Mouse (Mus musculus): ENCODE results near the gene Tcn2. TPM values are rescaled to one million over a fixed set of nuclear protein-coding genes. Genes with fewer than 3 reads are reported as not detected.

The Tcn2 gene
- polyA plus RNA-seq, 1 experiment from 2014 or later, result 21.1 TPM

GRCm38 (mm10) chr11:3895458-3895857 lies 36.5 kb downstream of the Tcn2 start:
- Histone ChIP-seq H3K4me2 (peak overlapping the region; percentile 95), H3K4me3 (ENCODE audit: low read depth, low read length) (peak overlapping the region; percentile 55), H3K27ac (ENCODE audit: low read depth, low read length) (peak overlapping the region; percentile 66), H3K27me3 (replicated peaks; ENCODE audit: control insufficient read depth, insufficient read depth, low read length) (no peaks in the 10 kb centered on the region), H3K4me1 (replicated peaks; ENCODE audit: control insufficient read depth, insufficient read depth, low read length) (peaks cover 3% of the 10 kb centered on the region), H3K9me3 (ENCODE audit: control insufficient read depth, low read length) (no peaks in the 10 kb centered on the region), H3K9ac (ENCODE audit: low read depth, low read length) (peak overlapping the region; percentile 67), H3K36me3 (ENCODE audit: control insufficient read depth, insufficient read depth, low read length) (no peaks in the 10 kb centered on the region)
- 4% methylated on average over 10 of the region's 10 CpGs for WGBS
- ATAC-seq (replicated peaks; ENCODE audit: low FRiP score) (no peak), DNase-seq (ENCODE audit: low spot score) (no peak)

GRCm38 (mm10) chr11:3894406-3895281 lies 37.3 kb downstream of the Tcn2 start, which contains the start of the genes 4921536K21Rik and Dusp18:
Gene 4921536K21Rik (minus strand): TSS chr11:3895098.
Gene Dusp18 (plus strand): TSS chr11:3895240.
- no peaks in the 10 kb centered on the region for H3K27me3 ChIP-seq (replicated peaks; ENCODE audit: control insufficient read depth, insufficient read depth, low read length)
- peak within 1 kb of the TSS; percentile 66 for H3K27ac ChIP-seq (ENCODE audit: low read depth, low read length)
- peaks cover 3% of the 10 kb centered on the region for H3K4me1 ChIP-seq (replicated peaks; ENCODE audit: control insufficient read depth, insufficient read depth, low read length)
- ATAC-seq (replicated peaks; ENCODE audit: low FRiP score), result peak; percentile 98
- no peaks in the 10 kb centered on the region for H3K9me3 ChIP-seq (ENCODE audit: control insufficient read depth, low read length)
- 3% methylated on average over 46 of the region's 46 CpGs for WGBS
- peak; percentile 94 for DNase-seq (ENCODE audit: low spot score)
- no peaks in the 10 kb centered on the region for H3K36me3 ChIP-seq (ENCODE audit: control insufficient read depth, insufficient read depth, low read length)
- H3K4me2 ChIP-seq, result peak within 1 kb of the TSS; percentile 95
- peak within 1 kb of the TSS; percentile 67 for H3K9ac ChIP-seq (ENCODE audit: low read depth, low read length)
- peak within 1 kb of the TSS; percentile 55 for H3K4me3 ChIP-seq (ENCODE audit: low read depth, low read length)

- ATAC-seq (replicated peaks; ENCODE audit: low FRiP score) (no peak), DNase-seq (ENCODE audit: low spot score) (no peak)
- Histone ChIP-seq H3K27me3 (replicated peaks; ENCODE audit: control insufficient read depth, insufficient read depth, low read length) (no peaks in the 10 kb centered on the region), H3K4me2 (peak overlapping the region; percentile 95; the same call in 1 of the 2 replicates), H3K27ac (ENCODE audit: low read depth, low read length) (no peak overlapping the region), H3K36me3 (ENCODE audit: control insufficient read depth, insufficient read depth, low read length) (no peaks in the 10 kb centered on the region), H3K9me3 (ENCODE audit: control insufficient read depth, low read length) (no peaks in the 10 kb centered on the region), H3K4me3 (ENCODE audit: low read depth, low read length) (no peak overlapping the region), H3K9ac (ENCODE audit: low read depth, low read length) (no peak overlapping the region), H3K4me1 (replicated peaks; ENCODE audit: control insufficient read depth, insufficient read depth, low read length) (peaks cover 3% of the 10 kb centered on the region)
- 74% methylated on average over 6 of the region's 6 CpGs for WGBS
Measured at GRCm38 (mm10) chr11:3893970-3894369, 38.0 kb downstream of the Tcn2 start.

GRCm38 (mm10) chr11:3887331-3887730 lies 44.6 kb downstream of the Tcn2 start:
- DNase-seq (ENCODE audit: low spot score) (no peak), ATAC-seq (replicated peaks; ENCODE audit: low FRiP score) (peak; percentile 94)
- 58% methylated on average over 5 of the region's 5 CpGs for WGBS
- Histone ChIP-seq H3K27me3 (replicated peaks; ENCODE audit: control insufficient read depth, insufficient read depth, low read length) (no peaks in the 10 kb centered on the region), H3K36me3 (ENCODE audit: control insufficient read depth, insufficient read depth, low read length) (no peaks in the 10 kb centered on the region), H3K9ac (ENCODE audit: low read depth, low read length) (no peak overlapping the region), H3K4me1 (replicated peaks; ENCODE audit: control insufficient read depth, insufficient read depth, low read length) (peaks cover 3% of the 10 kb centered on the region; the same call in 1 of the 2 replicates), H3K27ac (ENCODE audit: low read depth, low read length) (no peak overlapping the region), H3K4me3 (ENCODE audit: low read depth, low read length) (no peak overlapping the region), H3K4me2 (no peak overlapping the region), H3K9me3 (ENCODE audit: control insufficient read depth, low read length) (no peaks in the 10 kb centered on the region)

GRCm38 (mm10) chr11:3883711-3884110 lies 48.2 kb downstream of the Tcn2 start:
- WGBS, result 73% methylated on average over 3 of the region's 3 CpGs
- ATAC-seq (replicated peaks; ENCODE audit: low FRiP score), result no peak
- Histone ChIP-seq H3K4me1 (replicated peaks; ENCODE audit: control insufficient read depth, insufficient read depth, low read length) (peaks cover 3% of the 10 kb centered on the region; the same call in 1 of the 2 replicates), H3K9ac (ENCODE audit: low read depth, low read length) (no peak overlapping the region), H3K27ac (ENCODE audit: low read depth, low read length) (no peak overlapping the region), H3K36me3 (ENCODE audit: control insufficient read depth, insufficient read depth, low read length) (no peaks in the 10 kb centered on the region), H3K9me3 (ENCODE audit: control insufficient read depth, low read length) (no peaks in the 10 kb centered on the region), H3K27me3 (replicated peaks; ENCODE audit: control insufficient read depth, insufficient read depth, low read length) (0 out of 2 replicates have a peak, but pooled peaks cover 3% of the 10 kb centered on the region), H3K4me3 (ENCODE audit: low read depth, low read length) (no peak overlapping the region), H3K4me2 (no peak overlapping the region)
- no peak for DNase-seq (ENCODE audit: low spot score)

GRCm38 (mm10) chr11:3879836-3880235 lies 52.1 kb downstream of the Tcn2 start:
- H3K9ac ChIP-seq (ENCODE audit: low read depth, low read length), result no peak overlapping the region
- H3K36me3 ChIP-seq (ENCODE audit: control insufficient read depth, insufficient read depth, low read length), result no peaks in the 10 kb centered on the region
- no peak overlapping the region for H3K4me2 ChIP-seq
- H3K9me3 ChIP-seq (ENCODE audit: control insufficient read depth, low read length), result no peaks in the 10 kb centered on the region
- H3K27me3 ChIP-seq (replicated peaks; ENCODE audit: control insufficient read depth, insufficient read depth, low read length), result 0 out of 2 replicates have a peak, but pooled peaks cover 3% of the 10 kb centered on the region
- no peaks in the 10 kb centered on the region; the same call in 1 of the 2 replicates for H3K4me1 ChIP-seq (replicated peaks; ENCODE audit: control insufficient read depth, insufficient read depth, low read length)
- no peak overlapping the region for H3K27ac ChIP-seq (ENCODE audit: low read depth, low read length)
- ATAC-seq (replicated peaks; ENCODE audit: low FRiP score), result peak; percentile 45; the same call in 1 of the 2 replicates
- H3K4me3 ChIP-seq (ENCODE audit: low read depth, low read length), result no peak overlapping the region
- WGBS, result 37% methylated on average over 2 of the region's 2 CpGs
- DNase-seq (ENCODE audit: low spot score), result peak; percentile 57

- WGBS, result 72% methylated on average over 7 of the region's 7 CpGs
- Histone ChIP-seq H3K27ac (ENCODE audit: low read depth, low read length) (no peak overlapping the region), H3K9me3 (ENCODE audit: control insufficient read depth, low read length) (no peaks in the 10 kb centered on the region), H3K9ac (ENCODE audit: low read depth, low read length) (no peak overlapping the region), H3K4me3 (ENCODE audit: low read depth, low read length) (no peak overlapping the region), H3K4me1 (replicated peaks; ENCODE audit: control insufficient read depth, insufficient read depth, low read length) (no peaks in the 10 kb centered on the region), H3K4me2 (no peak overlapping the region), H3K27me3 (replicated peaks; ENCODE audit: control insufficient read depth, insufficient read depth, low read length) (0 out of 2 replicates have a peak, but pooled peaks cover 3% of the 10 kb centered on the region), H3K36me3 (ENCODE audit: control insufficient read depth, insufficient read depth, low read length) (no peaks in the 10 kb centered on the region)
- no peak for DNase-seq (ENCODE audit: low spot score)
- ATAC-seq (replicated peaks; ENCODE audit: low FRiP score), result no peak
Measured at GRCm38 (mm10) chr11:3878660-3879059, 53.3 kb downstream of the Tcn2 start.

GRCm38 (mm10) chr11:3876419-3876818 lies 55.5 kb downstream of the Tcn2 start:
- 0 out of 2 replicates have a peak, but pooled peaks cover 2% of the 10 kb centered on the region for H3K27me3 ChIP-seq (replicated peaks; ENCODE audit: control insufficient read depth, insufficient read depth, low read length)
- no peak overlapping the region for H3K4me2 ChIP-seq
- H3K4me3 ChIP-seq (ENCODE audit: low read depth, low read length), result no peak overlapping the region
- no peak overlapping the region for H3K9ac ChIP-seq (ENCODE audit: low read depth, low read length)
- DNase-seq (ENCODE audit: low spot score) (no peak), ATAC-seq (replicated peaks; ENCODE audit: low FRiP score) (no peak)
- H3K4me1 ChIP-seq (replicated peaks; ENCODE audit: control insufficient read depth, insufficient read depth, low read length), result no peaks in the 10 kb centered on the region
- WGBS, result 68% methylated on average over 6 of the region's 6 CpGs
- no peaks in the 10 kb centered on the region for H3K36me3 ChIP-seq (ENCODE audit: control insufficient read depth, insufficient read depth, low read length)
- no peaks in the 10 kb centered on the region for H3K9me3 ChIP-seq (ENCODE audit: control insufficient read depth, low read length)
- no peak overlapping the region for H3K27ac ChIP-seq (ENCODE audit: low read depth, low read length)

Measured in liver, embryonic 11.5 days (tissue).